Mouse (Mus musculus): ENCODE measurements around the gene Gapt. TPM values are rescaled to one million over a fixed set of nuclear protein-coding genes. Genes with fewer than 3 reads are reported as not detected.
"Not testable (repeated sequence)": the region's sequence is repeated elsewhere in the genome, so short reads cannot be mapped to it uniquely, and the experiment has no call there.

Gene Gapt
- polyA plus RNA-seq, 1 experiment from 2014 or later = 1.7 TPM

DNA sequence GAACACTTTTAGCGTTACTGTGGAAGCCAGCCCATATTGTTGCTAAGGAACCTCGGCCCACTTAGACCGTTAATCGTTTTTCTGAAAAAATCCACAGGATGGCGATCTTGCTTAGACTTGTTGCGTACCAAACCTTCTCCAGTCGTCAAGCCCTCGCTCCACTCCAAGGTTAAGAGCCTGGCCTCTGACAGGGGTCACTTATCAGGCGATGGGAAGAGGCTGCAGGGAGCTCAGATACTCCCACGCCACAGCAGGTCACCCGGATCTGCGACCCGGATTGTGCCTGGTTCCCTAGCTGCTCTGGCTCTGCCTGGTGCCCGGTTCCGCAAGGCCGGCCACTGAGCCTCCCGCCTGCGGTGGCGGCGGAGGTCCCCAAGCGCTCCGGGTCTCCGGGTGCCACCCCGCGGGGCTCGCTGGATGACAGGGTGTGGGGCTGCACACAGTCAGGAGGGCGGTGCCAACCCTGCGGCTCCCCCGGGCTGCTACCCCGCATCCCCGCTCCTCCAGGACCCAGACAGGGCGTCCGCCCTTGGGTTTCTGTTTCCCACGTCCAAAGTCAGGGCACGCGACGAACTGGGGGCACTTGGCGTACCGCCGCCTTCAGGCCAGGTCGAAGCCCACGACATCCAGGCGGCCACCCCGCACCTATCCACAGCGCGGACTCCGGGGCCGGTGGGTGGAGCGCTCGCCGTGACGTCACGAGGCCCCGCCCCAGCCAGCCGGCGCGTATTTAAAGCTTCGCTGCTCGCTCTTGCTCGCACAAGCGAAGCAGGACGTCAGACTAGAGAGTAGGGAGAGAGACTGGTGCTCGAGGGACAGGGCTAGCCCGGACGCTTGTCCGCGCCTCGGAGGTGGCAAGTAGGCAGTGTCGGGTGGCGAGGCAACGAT is 37.5 kb upstream of the Gapt start, which contains the start of gene Plk2:
Gene Plk2 (plus strand): TSS at position 756 of the 888 bp plus-strand sequence.
- DNase-seq (peak; percentile 71), ATAC-seq (ENCODE audit: low read depth) (peak; percentile 88)
- peak within 1 kb of the TSS; percentile 82 for H3K4me2 ChIP-seq
- H3K4me3 ChIP-seq (replicated peaks) = peak within 1 kb of the TSS; percentile 63
- H3K4me1 ChIP-seq (replicated peaks) = peaks cover 10% of the 10 kb centered on the region
- H3K9me3 ChIP-seq (replicated peaks) = no peaks in the 10 kb centered on the region
- H3K9ac ChIP-seq = peak within 1 kb of the TSS; percentile 60
- H3K36me3 ChIP-seq = no peaks in the 10 kb centered on the region; the same call in 1 of the 2 replicates
- peaks cover 43% of the 10 kb centered on the region for H3K27me3 ChIP-seq
- under 1% methylated on average over 61 of the region's 71 CpGs for WGBS (ENCODE audit: insufficient replicate concordance)
- H3K27ac ChIP-seq = peak within 1 kb of the TSS; percentile 50; the same call in 1 of the 2 replicates

- Histone ChIP-seq H3K27me3 (peaks cover 41% of the 10 kb centered on the region), H3K36me3 (no peaks in the 10 kb centered on the region), H3K4me2 (no peak overlapping the region), H3K4me3 (replicated peaks) (no peak overlapping the region), H3K4me1 (replicated peaks) (peaks cover 10% of the 10 kb centered on the region), H3K27ac (no peak overlapping the region), H3K9ac (no peak overlapping the region), H3K9me3 (replicated peaks) (no peaks in the 10 kb centered on the region)
- no peak for DNase-seq
- whole genome bisulfite sequencing (ENCODE audit: insufficient replicate concordance) = 41% methylated on average over 3 of the region's 3 CpGs
- no peak for ATAC-seq (ENCODE audit: low read depth)
Measured at GRCm38 (mm10) chr13:110392631-110393030, 35.6 kb upstream of the Gapt start.

DNA sequence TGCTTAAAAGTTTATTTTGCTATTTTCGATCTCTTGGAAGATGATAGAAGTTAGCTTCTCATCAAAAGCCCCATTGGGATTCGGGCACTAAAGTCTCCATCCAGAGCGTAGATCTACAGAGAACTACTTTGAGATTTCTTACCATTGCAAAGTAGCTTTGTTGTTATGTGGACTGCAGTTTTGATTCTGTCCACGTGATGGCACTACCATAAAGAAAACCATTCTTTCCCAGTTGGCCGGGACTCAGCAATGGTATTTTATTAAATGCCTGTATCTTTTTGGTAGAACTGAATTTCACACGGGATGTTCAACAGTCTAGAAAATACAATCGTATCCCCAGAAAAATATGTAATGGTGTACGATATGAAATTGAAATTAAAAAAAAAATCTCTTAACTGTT is 35.2 kb upstream of the Gapt start:
- no peaks in the 10 kb centered on the region for H3K9me3 ChIP-seq (replicated peaks)
- ATAC-seq (ENCODE audit: low read depth) = no peak
- DNase-seq = no peak
- H3K4me3 ChIP-seq (replicated peaks) = no peak overlapping the region
- no peak overlapping the region for H3K9ac ChIP-seq
- H3K27me3 ChIP-seq = peaks cover 40% of the 10 kb centered on the region
- H3K4me2 ChIP-seq = no peak overlapping the region
- H3K27ac ChIP-seq = no peak overlapping the region
- no peaks in the 10 kb centered on the region for H3K36me3 ChIP-seq
- 13% methylated on average over 8 of the region's 8 CpGs for WGBS (ENCODE audit: insufficient replicate concordance)
- peaks cover 10% of the 10 kb centered on the region for H3K4me1 ChIP-seq (replicated peaks)

DNA sequence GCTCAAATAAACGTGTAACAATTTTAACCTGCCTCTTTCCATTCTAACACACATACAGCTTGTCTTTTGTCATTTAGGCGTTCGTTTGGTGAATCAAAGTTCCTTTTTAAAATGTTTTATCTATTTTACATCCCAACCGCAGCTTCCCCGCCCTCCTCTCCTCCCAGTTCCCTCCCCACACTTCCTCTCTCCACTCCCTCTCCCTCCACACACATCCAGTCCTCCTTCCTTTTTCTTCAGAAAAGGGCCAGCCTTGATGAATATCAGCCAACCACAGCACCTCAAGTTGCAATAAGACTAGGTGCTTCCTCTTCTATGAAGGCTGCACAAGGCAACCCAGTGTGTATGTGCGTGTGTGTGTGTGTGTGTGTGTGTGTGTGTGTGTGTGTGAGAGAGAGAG is 27.5 kb upstream of the Gapt start:
- H3K27ac ChIP-seq = no peak overlapping the region
- H3K9ac ChIP-seq = no peak overlapping the region
- H3K36me3 ChIP-seq = no peaks in the 10 kb centered on the region
- H3K4me3 ChIP-seq (replicated peaks) = no peak overlapping the region
- no peaks in the 10 kb centered on the region for H3K9me3 ChIP-seq (replicated peaks)
- H3K4me2 ChIP-seq = no peak overlapping the region
- ATAC-seq (ENCODE audit: low read depth) = no peak
- no peaks in the 10 kb centered on the region for H3K4me1 ChIP-seq (replicated peaks)
- no peak for DNase-seq
- H3K27me3 ChIP-seq = no peaks in the 10 kb centered on the region
- WGBS (ENCODE audit: insufficient replicate concordance) = 12% methylated on average over 6 of the region's 6 CpGs

- Histone ChIP-seq H3K36me3 (no peaks in the 10 kb centered on the region), H3K4me2 (no peak overlapping the region), H3K4me3 (replicated peaks) (no peak overlapping the region), H3K9ac (no peak overlapping the region), H3K27ac (no peak overlapping the region), H3K4me1 (replicated peaks) (no peaks in the 10 kb centered on the region), H3K27me3 (no peaks in the 10 kb centered on the region), H3K9me3 (replicated peaks) (no peaks in the 10 kb centered on the region)
- no peak for ATAC-seq (ENCODE audit: low read depth)
- DNase-seq = no peak
- 20% methylated on average over 5 of the region's 5 CpGs for WGBS (ENCODE audit: insufficient replicate concordance)
Measured at GRCm38 (mm10) chr13:110382447-110382901, 25.5 kb upstream of the Gapt start.

- Histone ChIP-seq H3K36me3 (no peaks in the 10 kb centered on the region), H3K9me3 (replicated peaks) (no peaks in the 10 kb centered on the region), H3K9ac (no peak overlapping the region), H3K4me2 (no peak overlapping the region), H3K4me3 (replicated peaks) (no peak overlapping the region), H3K27me3 (no peaks in the 10 kb centered on the region), H3K27ac (no peak overlapping the region), H3K4me1 (replicated peaks) (peaks cover 14% of the 10 kb centered on the region; the same call in 1 of the 2 replicates)
- ATAC-seq (ENCODE audit: low read depth) = no peak
- 63% methylated on average over 1 of the region's 1 CpGs for WGBS (ENCODE audit: insufficient replicate concordance)
- no peak for DNase-seq
Measured at GRCm38 (mm10) chr13:110369673-110370072, 12.7 kb upstream of the Gapt start.

GRCm38 (mm10) chr13:110368556-110369040 is 11.6 kb upstream of the Gapt start:
- H3K4me3 ChIP-seq (replicated peaks); H3K36me3 ChIP-seq; ATAC-seq (ENCODE audit: low read depth); H3K27me3 ChIP-seq; H3K4me2 ChIP-seq; H3K9me3 ChIP-seq (replicated peaks); H3K9ac ChIP-seq; H3K27ac ChIP-seq: not testable (repeated sequence)
- H3K4me1 ChIP-seq (replicated peaks) = peaks cover 14% of the 10 kb centered on the region; the same call in 1 of the 2 replicates
- peak; percentile 6 for DNase-seq
- WGBS (ENCODE audit: insufficient replicate concordance) = 46% methylated on average over 6 of the region's 6 CpGs

DNA sequence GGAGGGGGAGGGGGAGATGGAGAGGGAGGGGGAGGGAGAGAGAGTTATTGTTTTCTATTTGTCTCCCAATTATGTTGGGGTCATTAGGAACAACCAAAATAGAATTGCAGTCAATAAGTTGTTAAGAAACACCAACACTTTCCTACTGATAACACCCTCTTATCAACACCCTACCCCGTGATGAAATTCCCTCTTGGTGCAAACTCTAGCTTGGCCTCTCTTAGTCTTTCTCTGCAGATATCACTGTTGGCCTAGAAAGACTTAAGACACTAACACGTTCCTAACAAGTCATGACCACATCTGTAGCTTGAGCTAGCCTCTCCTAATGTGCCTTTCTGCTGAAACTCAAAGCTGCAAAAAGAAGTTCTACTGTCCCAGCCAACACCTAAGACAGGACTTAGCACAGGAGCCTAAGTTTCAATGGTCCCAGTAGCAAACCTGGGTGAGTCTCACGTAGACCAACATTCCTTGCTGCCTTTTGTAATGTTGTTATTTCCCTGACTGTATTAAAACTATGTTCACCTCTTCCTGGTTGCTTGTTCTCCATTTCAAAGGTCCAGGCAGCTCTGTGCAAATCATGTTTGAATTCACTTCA is 11.1 kb upstream of the Gapt start:
- H3K4me1 ChIP-seq (replicated peaks) = peaks cover 14% of the 10 kb centered on the region; the same call in 1 of the 2 replicates
- no peak for DNase-seq
- no peaks in the 10 kb centered on the region for H3K27me3 ChIP-seq
- H3K4me3 ChIP-seq (replicated peaks) = no peak overlapping the region
- no peak overlapping the region for H3K4me2 ChIP-seq
- H3K9me3 ChIP-seq (replicated peaks) = no peaks in the 10 kb centered on the region
- ATAC-seq (ENCODE audit: low read depth) = 0 out of 2 replicates have a peak, but pooled peaks have one; percentile 39
- no peaks in the 10 kb centered on the region for H3K36me3 ChIP-seq
- H3K27ac ChIP-seq = no peak overlapping the region
- WGBS (ENCODE audit: insufficient replicate concordance) = 55% methylated on average over 3 of the region's 3 CpGs
- H3K9ac ChIP-seq = no peak overlapping the region

DNA sequence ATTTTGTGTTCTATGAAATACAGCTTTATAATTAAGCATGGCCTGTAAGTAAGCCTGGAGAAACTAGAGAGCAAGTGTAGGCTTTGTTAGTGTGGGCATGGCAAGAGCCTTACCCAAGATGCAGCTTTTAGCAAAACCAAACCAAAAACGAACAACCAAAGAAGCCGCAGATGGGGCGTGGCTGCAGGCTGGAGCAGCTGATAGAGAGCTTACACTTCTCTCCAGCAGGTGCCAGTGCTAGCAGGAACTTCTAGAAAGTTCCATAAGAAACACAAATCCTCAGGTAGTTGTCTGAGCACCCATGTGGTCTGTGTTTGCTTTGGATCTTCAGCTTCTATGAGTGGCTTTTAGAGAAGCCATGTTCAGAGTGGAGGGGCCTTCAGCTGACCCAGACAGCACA is 9.5 kb upstream of the Gapt start:
- H3K4me1 ChIP-seq (replicated peaks) = peaks cover 14% of the 10 kb centered on the region; the same call in 1 of the 2 replicates
- no peaks in the 10 kb centered on the region for H3K27me3 ChIP-seq
- H3K9ac ChIP-seq = no peak overlapping the region
- WGBS (ENCODE audit: insufficient replicate concordance) = 62% methylated on average over 3 of the region's 3 CpGs
- no peaks in the 10 kb centered on the region for H3K9me3 ChIP-seq (replicated peaks)
- peak; percentile 71 for ATAC-seq (ENCODE audit: low read depth)
- H3K4me3 ChIP-seq (replicated peaks) = no peak overlapping the region
- H3K27ac ChIP-seq = no peak overlapping the region
- no peak overlapping the region for H3K4me2 ChIP-seq
- H3K36me3 ChIP-seq = no peaks in the 10 kb centered on the region
- DNase-seq = peak; percentile 11

DNA sequence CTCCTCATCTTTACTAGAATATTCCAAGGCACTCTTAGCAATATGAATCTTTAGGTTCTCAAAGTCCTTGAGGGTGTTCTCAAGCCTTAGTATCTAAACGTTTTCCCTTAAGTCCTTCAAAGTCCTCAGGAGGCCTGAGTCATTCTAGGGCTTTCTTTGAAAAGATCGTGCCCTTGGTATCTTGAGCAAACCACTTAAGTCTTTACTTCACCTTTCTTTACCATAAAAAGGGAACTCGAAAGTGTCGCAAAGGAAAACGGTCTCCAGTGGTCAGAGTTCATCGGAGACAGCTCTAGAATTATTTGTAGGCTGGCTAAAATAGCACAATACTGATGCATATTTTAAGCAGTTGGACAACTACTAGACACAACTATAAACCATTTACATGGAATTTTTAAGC is 6.7 kb upstream of the Gapt start:
- no peak for DNase-seq
- H3K4me3 ChIP-seq (replicated peaks) = no peak overlapping the region
- no peak overlapping the region for H3K4me2 ChIP-seq
- H3K27me3 ChIP-seq = no peaks in the 10 kb centered on the region
- 32% methylated on average over 6 of the region's 6 CpGs for WGBS (ENCODE audit: insufficient replicate concordance)
- no peaks in the 10 kb centered on the region for H3K36me3 ChIP-seq
- H3K9me3 ChIP-seq (replicated peaks) = no peaks in the 10 kb centered on the region
- no peak overlapping the region for H3K27ac ChIP-seq
- ATAC-seq (ENCODE audit: low read depth) = no peak
- no peak overlapping the region for H3K9ac ChIP-seq
- H3K4me1 ChIP-seq (replicated peaks) = peaks cover 14% of the 10 kb centered on the region; the same call in 1 of the 2 replicates

GRCm38 (mm10) chr13:110351051-110351450 is 5.9 kb downstream of the Gapt start:
- Histone ChIP-seq H3K9ac (no peak overlapping the region), H3K36me3 (no peaks in the 10 kb centered on the region), H3K27ac (no peak overlapping the region), H3K4me2 (no peak overlapping the region), H3K4me3 (replicated peaks) (no peak overlapping the region), H3K27me3 (no peaks in the 10 kb centered on the region), H3K9me3 (replicated peaks) (no peaks in the 10 kb centered on the region), H3K4me1 (replicated peaks) (no peaks in the 10 kb centered on the region)
- DNase-seq (no peak), ATAC-seq (ENCODE audit: low read depth) (no peak)
- 60% methylated on average over 6 of the region's 6 CpGs for WGBS (ENCODE audit: insufficient replicate concordance)

Data from liver, embryonic 13.5 days (tissue).